Comparison of ENCODE assay signal across 9 mouse cellular contexts in the genomic region with DNA sequence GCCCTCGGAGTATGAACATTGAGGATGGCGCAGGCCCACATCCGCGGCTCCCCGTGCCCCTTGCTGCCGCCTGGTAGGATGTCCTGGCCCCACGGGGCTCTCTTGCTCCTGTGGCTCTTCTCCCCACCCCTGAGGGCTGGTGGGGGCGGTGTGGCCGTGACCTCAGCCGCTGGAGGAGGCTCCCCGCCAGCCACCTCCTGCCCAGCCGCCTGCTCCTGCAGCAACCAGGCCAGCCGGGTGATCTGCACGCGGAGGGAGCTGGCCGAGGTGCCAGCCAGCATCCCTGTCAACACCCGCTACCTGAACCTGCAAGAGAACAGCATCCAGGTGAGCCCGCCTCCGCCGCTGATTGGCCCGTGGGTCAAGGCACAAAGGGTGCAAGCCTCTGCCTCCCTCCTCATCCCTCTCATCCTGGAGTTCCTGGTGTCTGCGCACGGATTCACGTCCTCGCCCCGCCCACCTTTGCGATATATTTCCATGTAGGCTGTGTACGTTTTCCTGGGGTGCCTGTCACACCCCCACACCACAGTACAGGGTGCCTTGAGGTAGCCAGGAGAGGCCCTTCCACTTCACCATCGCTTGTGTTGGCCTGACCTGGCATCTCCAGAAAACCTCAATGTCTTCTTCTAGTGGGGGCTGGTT. TPM values are rescaled to one million over a fixed set of nuclear protein-coding genes. Genes with fewer than 3 reads are reported as not detected.
DNase-seq lines count a peak whose midpoint lies in the region; ATAC-seq lines count a peak whose summit lies in the region.
"Had no signal": no experiment of that assay in that cellular context is flagged by ENCODE, and none has a peak within 500 bp of the region (broad histone marks: within the 10 kb centered on the region; RNA-seq: fewer than 3 reads in every experiment).

No protein-coding gene starts in this region.

- H3K27ac ChIP-seq in intestine, embryonic 15.5 days, result no peak overlapping the region
- no peak overlapping the region for H3K27ac ChIP-seq in intestine, embryonic 16.5 days (ENCODE audit: low read length)
- no peak overlapping the region for H3K27ac ChIP-seq in embryonic facial prominence, embryonic 14.5 days (replicated peaks; ENCODE audit: low read depth, low read length)
- H3K27ac ChIP-seq in hindbrain, embryonic 13.5 days, result peak overlapping the region; percentile 69
- H3K27ac ChIP-seq in neural tube, embryonic 12.5 days, result no peak overlapping the region
- no peak overlapping the region for H3K27ac ChIP-seq in kidney, embryonic 15.5 days

- peaks cover 77% of the 10 kb centered on the region for H3K27me3 ChIP-seq in intestine, embryonic 15.5 days (replicated peaks)
- H3K27me3 ChIP-seq in intestine, embryonic 16.5 days (replicated peaks; ENCODE audit: control insufficient read depth, insufficient read depth, low read length), result peaks cover 61% of the 10 kb centered on the region
- H3K27me3 ChIP-seq in embryonic facial prominence, embryonic 14.5 days (replicated peaks; ENCODE audit: control insufficient read depth, insufficient read depth, low read length), result peaks cover 62% of the 10 kb centered on the region
- no peaks in the 10 kb centered on the region for H3K27me3 ChIP-seq in hindbrain, embryonic 13.5 days
- H3K27me3 ChIP-seq in neural tube, embryonic 12.5 days (replicated peaks), result peaks cover 22% of the 10 kb centered on the region
- peaks cover 81% of the 10 kb centered on the region for H3K27me3 ChIP-seq in kidney, embryonic 15.5 days

- H3K9ac ChIP-seq in intestine, embryonic 15.5 days, result no peak overlapping the region
- H3K9ac ChIP-seq in intestine, embryonic 16.5 days (ENCODE audit: low read depth, low read length), result no peak overlapping the region
- peak overlapping the region; percentile 30; the same call in 1 of the 2 replicates for H3K9ac ChIP-seq in embryonic facial prominence, embryonic 14.5 days (ENCODE audit: low read depth, low read length)
- peak overlapping the region; percentile 100 for H3K9ac ChIP-seq in hindbrain, embryonic 13.5 days
- peak overlapping the region; percentile 46 for H3K9ac ChIP-seq in neural tube, embryonic 12.5 days
- H3K9ac ChIP-seq in kidney, embryonic 15.5 days, result no peak overlapping the region

- WGBS in intestine, embryonic 15.5 days, result 11% methylated on average over 29 of the region's 29 CpGs
- WGBS in intestine, embryonic 16.5 days, result 9% methylated on average over 29 of the region's 29 CpGs
- 22% methylated on average over 20 of the region's 29 CpGs for WGBS in embryonic facial prominence, embryonic 14.5 days
- WGBS in hindbrain, embryonic 13.5 days, result 23% methylated on average over 29 of the region's 29 CpGs
- WGBS in neural tube, embryonic 12.5 days, result 14% methylated on average over 29 of the region's 29 CpGs
- 10% methylated on average over 29 of the region's 29 CpGs for WGBS in kidney, embryonic 15.5 days

- 0 out of 2 replicates have a peak, but pooled peaks cover 3% of the 10 kb centered on the region for H3K4me1 ChIP-seq in intestine, embryonic 15.5 days (replicated peaks)
- no peaks in the 10 kb centered on the region for H3K4me1 ChIP-seq in intestine, embryonic 16.5 days (ENCODE audit: control insufficient read depth, insufficient read depth, low read length)
- no peaks in the 10 kb centered on the region for H3K4me1 ChIP-seq in embryonic facial prominence, embryonic 14.5 days (ENCODE audit: control insufficient read depth, insufficient read depth, low read length)
- peaks cover 84% of the 10 kb centered on the region for H3K4me1 ChIP-seq in hindbrain, embryonic 13.5 days (replicated peaks)
- peaks cover 51% of the 10 kb centered on the region for H3K4me1 ChIP-seq in neural tube, embryonic 12.5 days
- peaks cover 32% of the 10 kb centered on the region for H3K4me1 ChIP-seq in kidney, embryonic 15.5 days

- H3K36me3 ChIP-seq in intestine, embryonic 15.5 days, result no peaks in the 10 kb centered on the region
- H3K36me3 ChIP-seq in intestine, embryonic 16.5 days (ENCODE audit: control insufficient read depth, insufficient read depth, low read length), result no peaks in the 10 kb centered on the region
- no peaks in the 10 kb centered on the region for H3K36me3 ChIP-seq in embryonic facial prominence, embryonic 14.5 days (ENCODE audit: control insufficient read depth, insufficient read depth, low read length)
- peaks cover 52% of the 10 kb centered on the region for H3K36me3 ChIP-seq in hindbrain, embryonic 13.5 days
- peaks cover 49% of the 10 kb centered on the region for H3K36me3 ChIP-seq in neural tube, embryonic 12.5 days
- H3K36me3 ChIP-seq in kidney, embryonic 15.5 days, result no peaks in the 10 kb centered on the region

- ATAC-seq in intestine, embryonic 15.5 days, result no peak
- no peak for ATAC-seq in intestine, embryonic 16.5 days
- ATAC-seq in embryonic facial prominence, embryonic 14.5 days (ENCODE audit: low read depth), result no peak
- ATAC-seq in hindbrain, embryonic 13.5 days (ENCODE audit: low FRiP score), result no peak
- no peak for ATAC-seq in neural tube, embryonic 12.5 days (ENCODE audit: low FRiP score, low read depth)
- no peak for ATAC-seq in kidney, embryonic 15.5 days (replicated peaks; ENCODE audit: low FRiP score)
- no peak for ATAC-seq in frontal cortex, adult (ENCODE audit: low TSS enrichment)

- H3K4me3 ChIP-seq in intestine, embryonic 15.5 days (replicated peaks), result no peak overlapping the region
- H3K4me3 ChIP-seq in intestine, embryonic 16.5 days (ENCODE audit: low read length), result no peak overlapping the region
- H3K4me3 ChIP-seq in embryonic facial prominence, embryonic 14.5 days (ENCODE audit: low read depth, low read length), result no peak overlapping the region
- peak overlapping the region; percentile 91 for H3K4me3 ChIP-seq in hindbrain, embryonic 13.5 days
- H3K4me3 ChIP-seq in neural tube, embryonic 12.5 days, result peak overlapping the region; percentile 31
- H3K4me3 ChIP-seq in kidney, embryonic 15.5 days (replicated peaks), result no peak overlapping the region

- no peaks in the 10 kb centered on the region for H3K9me3 ChIP-seq in intestine, embryonic 15.5 days
- no peaks in the 10 kb centered on the region for H3K9me3 ChIP-seq in intestine, embryonic 16.5 days (ENCODE audit: control insufficient read depth, low read length)
- no peaks in the 10 kb centered on the region for H3K9me3 ChIP-seq in embryonic facial prominence, embryonic 14.5 days (ENCODE audit: control insufficient read depth, low read length)
- H3K9me3 ChIP-seq in hindbrain, embryonic 13.5 days, result no peaks in the 10 kb centered on the region
- H3K9me3 ChIP-seq in neural tube, embryonic 12.5 days, result no peaks in the 10 kb centered on the region
- H3K9me3 ChIP-seq in kidney, embryonic 15.5 days (replicated peaks), result no peaks in the 10 kb centered on the region

- 0 out of 2 replicates have a peak overlapping the region, but pooled peaks have one; percentile 0 for H3K4me2 ChIP-seq in intestine, embryonic 15.5 days (replicated peaks)
- no peak overlapping the region for H3K4me2 ChIP-seq in intestine, embryonic 16.5 days (ENCODE audit: low read depth, low read length)
- H3K4me2 ChIP-seq in embryonic facial prominence, embryonic 14.5 days (ENCODE audit: low read depth, low read length), result no peak overlapping the region
- H3K4me2 ChIP-seq in hindbrain, embryonic 13.5 days, result peak overlapping the region; percentile 99
- H3K4me2 ChIP-seq in neural tube, embryonic 12.5 days (replicated peaks), result peak overlapping the region; percentile 88
- no peak overlapping the region for H3K4me2 ChIP-seq in kidney, embryonic 15.5 days

- DNase-seq in embryonic facial prominence, embryonic 14.5 days (ENCODE audit: low spot score), result no peak
- DNase-seq in spleen, postnatal 4 days (ENCODE audit: low spot score in 2 of 2), result no peak
- DNase-seq: kidney, adult 11 months had no signal

RNA-seq across cellular contexts. Expression of a gene that starts 16.2 kb away (rescaled TPM):
- polyA plus RNA-seq in intestine, embryonic 15.5 days (2015; fragmentation: Nextera tagmentation; extraction: Ambion mirVana), result 0.82 and 0.86 TPM in 2 replicates
- 0.31 and 0.43 TPM in 2 replicates for polyA plus RNA-seq in intestine, embryonic 16.5 days (2015; fragmentation: Nextera tagmentation; extraction: Ambion mirVana)
- polyA plus RNA-seq in embryonic facial prominence, embryonic 14.5 days (2014; fragmentation: Nextera tagmentation; extraction: Ambion mirVana), result 1.8 and 2.1 TPM in 2 replicates
- polyA plus RNA-seq in hindbrain, embryonic 13.5 days (2015; fragmentation: Nextera tagmentation; extraction: Ambion mirVana), result 14.6 and 15.6 TPM in 2 replicates
- 10.4 and 12.6 TPM in 2 replicates for polyA plus RNA-seq in neural tube, embryonic 12.5 days (2016; fragmentation: Nextera tagmentation; extraction: Ambion mirVana)
- polyA plus RNA-seq in kidney, embryonic 15.5 days (2015; fragmentation: Nextera tagmentation; extraction: Ambion mirVana), result 0.36 and 0.44 TPM in 2 replicates

RNA-seq across cellular contexts. Expression of a gene that starts 20.2 kb away (rescaled TPM):
- polyA plus RNA-seq in intestine, embryonic 15.5 days (2015; fragmentation: Nextera tagmentation; extraction: Ambion mirVana), result 0.70 and 1.2 TPM in 2 replicates
- 2.3 and 2.4 TPM in 2 replicates for polyA plus RNA-seq in intestine, embryonic 16.5 days (2015; fragmentation: Nextera tagmentation; extraction: Ambion mirVana)
- polyA plus RNA-seq in embryonic facial prominence, embryonic 14.5 days (2014; fragmentation: Nextera tagmentation; extraction: Ambion mirVana), result 0.43 and 0.47 TPM in 2 replicates
- polyA plus RNA-seq in hindbrain, embryonic 13.5 days (2015; fragmentation: Nextera tagmentation; extraction: Ambion mirVana), result 5.6 and 6.5 TPM in 2 replicates
- polyA plus RNA-seq in neural tube, embryonic 12.5 days (2016; fragmentation: Nextera tagmentation; extraction: Ambion mirVana), result 1.3 and 3.8 TPM in 2 replicates
- 3.2 and 3.9 TPM in 2 replicates for polyA plus RNA-seq in kidney, embryonic 15.5 days (2015; fragmentation: Nextera tagmentation; extraction: Ambion mirVana)

RNA-seq across cellular contexts. Expression of a gene that starts 22.8 kb away (rescaled TPM):
- 76.0 and 87.3 TPM in 2 replicates for polyA plus RNA-seq in intestine, embryonic 15.5 days (2015; fragmentation: Nextera tagmentation; extraction: Ambion mirVana)
- polyA plus RNA-seq in intestine, embryonic 16.5 days (2015; fragmentation: Nextera tagmentation; extraction: Ambion mirVana), result 83.5 and 86.3 TPM in 2 replicates
- 91.2 and 92.8 TPM in 2 replicates for polyA plus RNA-seq in embryonic facial prominence, embryonic 14.5 days (2014; fragmentation: Nextera tagmentation; extraction: Ambion mirVana)
- polyA plus RNA-seq in hindbrain, embryonic 13.5 days (2015; fragmentation: Nextera tagmentation; extraction: Ambion mirVana), result 45.8 and 46.2 TPM in 2 replicates
- 61.5 and 61.7 TPM in 2 replicates for polyA plus RNA-seq in neural tube, embryonic 12.5 days (2016; fragmentation: Nextera tagmentation; extraction: Ambion mirVana)
- 72.5 and 78.9 TPM in 2 replicates for polyA plus RNA-seq in kidney, embryonic 15.5 days (2015; fragmentation: Nextera tagmentation; extraction: Ambion mirVana)

RNA-seq across cellular contexts. Expression of a gene that starts 51.3 kb away (rescaled TPM):
- 97.0 and 102 TPM in 2 replicates for polyA plus RNA-seq in intestine, embryonic 15.5 days (2015; fragmentation: Nextera tagmentation; extraction: Ambion mirVana)
- 77.2 and 87.0 TPM in 2 replicates for polyA plus RNA-seq in intestine, embryonic 16.5 days (2015; fragmentation: Nextera tagmentation; extraction: Ambion mirVana)
- polyA plus RNA-seq in embryonic facial prominence, embryonic 14.5 days (2014; fragmentation: Nextera tagmentation; extraction: Ambion mirVana), result 140 and 145 TPM in 2 replicates
- polyA plus RNA-seq in hindbrain, embryonic 13.5 days (2015; fragmentation: Nextera tagmentation; extraction: Ambion mirVana), result 121 and 126 TPM in 2 replicates
- 135 and 136 TPM in 2 replicates for polyA plus RNA-seq in neural tube, embryonic 12.5 days (2016; fragmentation: Nextera tagmentation; extraction: Ambion mirVana)
- 113 and 120 TPM in 2 replicates for polyA plus RNA-seq in kidney, embryonic 15.5 days (2015; fragmentation: Nextera tagmentation; extraction: Ambion mirVana)

RNA-seq across cellular contexts. Expression of a gene that starts 51.4 kb away (rescaled TPM):
- polyA plus RNA-seq in intestine, embryonic 15.5 days (2015; fragmentation: Nextera tagmentation; extraction: Ambion mirVana), result 6.5 and 9.2 TPM in 2 replicates
- polyA plus RNA-seq in intestine, embryonic 16.5 days (2015; fragmentation: Nextera tagmentation; extraction: Ambion mirVana), result 5.9 and 6.2 TPM in 2 replicates
- polyA plus RNA-seq in embryonic facial prominence, embryonic 14.5 days (2014; fragmentation: Nextera tagmentation; extraction: Ambion mirVana), result 5.4 and 10.7 TPM in 2 replicates
- polyA plus RNA-seq in hindbrain, embryonic 13.5 days (2015; fragmentation: Nextera tagmentation; extraction: Ambion mirVana), result 32.2 and 37.4 TPM in 2 replicates
- polyA plus RNA-seq in neural tube, embryonic 12.5 days (2016; fragmentation: Nextera tagmentation; extraction: Ambion mirVana), result 26.3 and 28.1 TPM in 2 replicates
- 14.3 and 16.5 TPM in 2 replicates for polyA plus RNA-seq in kidney, embryonic 15.5 days (2015; fragmentation: Nextera tagmentation; extraction: Ambion mirVana)

Comparison
In these comparisons a context has a peak if more than half of its experiments do, and no peak if none do; other contexts are left out.
1. H3K4me2 ChIP-seq: peak in intestine, embryonic 15.5 days (single experiment), hindbrain, embryonic 13.5 days (single experiment) and neural tube, embryonic 12.5 days (single experiment); none in intestine, embryonic 16.5 days (single experiment), embryonic facial prominence, embryonic 14.5 days (single experiment) and kidney, embryonic 15.5 days (single experiment).
2. H3K4me3 ChIP-seq: peak in hindbrain, embryonic 13.5 days (single experiment) and neural tube, embryonic 12.5 days (single experiment); none in intestine, embryonic 15.5 days (single experiment), intestine, embryonic 16.5 days (single experiment), embryonic facial prominence, embryonic 14.5 days (single experiment) and kidney, embryonic 15.5 days (single experiment).
3. H3K9ac ChIP-seq: peak in embryonic facial prominence, embryonic 14.5 days (single experiment), hindbrain, embryonic 13.5 days (single experiment) and neural tube, embryonic 12.5 days (single experiment); none in intestine, embryonic 15.5 days (single experiment), intestine, embryonic 16.5 days (single experiment) and kidney, embryonic 15.5 days (single experiment).